Mouse (Mus musculus) lung, adult 2 months (tissue): Measurements from ENCODE around the gene 2900011O08Rik. TPM values are rescaled to one million over a fixed set of nuclear protein-coding genes. Genes with fewer than 3 reads are reported as not detected.
"Not testable (repeated sequence)": the region's sequence is repeated elsewhere in the genome, so short reads cannot be mapped to it uniquely, and the experiment has no call there.

ENCODE experiments used
- DNase-seq: peaks from one replicate; pipeline ENCODE4 v3.0.0; 2022
- H3K4me1 ChIP-seq: fragments of 200-500 bp; 2 replicates; pipeline ENCODE4 v1.6.1; 2011; ENCODE audit warnings: low read length; ENCODE audit not compliant: control insufficient read depth, insufficient read depth
- H3K4me3 ChIP-seq: fragments of 200-500 bp; replicated peaks from 2 replicates; pipeline ENCODE3; 2011; ENCODE audit warnings: low read depth, mild to moderate bottlenecking, control low read depth, low read length; ENCODE audit errors: extremely low read depth
- CTCF ChIP-seq: fragments of 200-500 bp; IDR thresholded peaks from 2 replicates; pipeline ENCODE4 v1.5.1; 2011; ENCODE audit warnings: mild to moderate bottlenecking, low read length, control low read depth; ENCODE audit not compliant: insufficient read depth
- POLR2A ChIP-seq: fragments of 200-500 bp; IDR thresholded peaks from 2 replicates; pipeline ENCODE4 v1.6.1; 2011; ENCODE audit warnings: low read depth, mild to moderate bottlenecking, control low read depth, low read length, borderline replicate concordance; ENCODE audit errors: extremely low read depth
- WGBS: fragments of 180-500 bp; shearing (Covaris S2); methylation state at CpG from one replicate; pipeline ENCODE4 v1.1.7; 2018; 5-methylcytosine and 5-hydroxymethylcytosine counted together
- polyA plus RNA-seq: library from polyadenylated mRNA; depleted of rRNA; stranded (reverse); fragments of >200 nt; gene quantifications from 2 replicates; pipeline ENCODE4 v1.2.3, GENCODE M21; 2012

The 2900011O08Rik gene
- polyA plus RNA-seq, 1 experiment = 0.20 TPM

DNA sequence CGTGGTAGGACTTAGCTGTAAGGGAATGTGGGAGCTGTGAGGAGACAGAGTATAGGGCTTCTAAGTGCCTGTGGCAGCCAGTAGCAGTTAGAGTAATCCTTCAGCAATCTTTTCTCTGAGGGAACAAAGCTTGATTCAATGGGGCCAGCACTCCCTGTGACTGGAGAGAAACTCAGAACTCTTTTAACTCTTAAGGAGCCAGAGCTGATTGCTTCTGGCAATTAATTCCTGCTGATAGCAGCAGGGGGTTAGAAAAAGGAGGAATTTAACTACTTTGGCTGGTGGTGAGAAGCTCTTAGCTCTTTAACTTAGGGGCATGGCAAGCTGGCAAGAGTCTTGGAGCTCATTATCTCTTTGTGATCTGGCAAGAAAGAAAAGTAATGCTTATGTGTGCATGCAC, 72.1 kb downstream of the 2900011O08Rik start:
- DNase-seq = no peak
- Histone ChIP-seq H3K4me1 (no peaks in the 10 kb centered on the region), H3K4me3 (no peak overlapping the region)
- TF ChIP-seq CTCF = no peak
- no peak for TF ChIP-seq POLR2A
- 38% methylated on average over 1 of the region's 1 CpGs for WGBS

- H3K4me3 ChIP-seq = no peak overlapping the region
- no peak for TF ChIP-seq POLR2A
- TF ChIP-seq CTCF = no peak
- WGBS = 40% methylated on average over 1 of the region's 1 CpGs
- no peaks in the 10 kb centered on the region for H3K4me1 ChIP-seq
- DNase-seq = no peak
These were observed 72.9 kb downstream of the 2900011O08Rik start for GRCm38 (mm10) chr16:14059118-14059854.

- H3K4me3 ChIP-seq = no peak overlapping the region
- no peak for TF ChIP-seq CTCF
- TF ChIP-seq POLR2A = no peak
- no peaks in the 10 kb centered on the region for H3K4me1 ChIP-seq
- WGBS = 71% methylated on average over 5 of the region's 5 CpGs
- DNase-seq = no peak
These were observed 73.5 kb downstream of the 2900011O08Rik start for GRCm38 (mm10) chr16:14059869-14060268.

- WGBS = 85% methylated on average over 4 of the region's 4 CpGs
- not testable (repeated sequence) for DNase-seq, H3K4me1 ChIP-seq, H3K4me3 ChIP-seq
These were observed 80.2 kb downstream of the 2900011O08Rik start for GRCm38 (mm10) chr16:14066571-14066970.

DNA sequence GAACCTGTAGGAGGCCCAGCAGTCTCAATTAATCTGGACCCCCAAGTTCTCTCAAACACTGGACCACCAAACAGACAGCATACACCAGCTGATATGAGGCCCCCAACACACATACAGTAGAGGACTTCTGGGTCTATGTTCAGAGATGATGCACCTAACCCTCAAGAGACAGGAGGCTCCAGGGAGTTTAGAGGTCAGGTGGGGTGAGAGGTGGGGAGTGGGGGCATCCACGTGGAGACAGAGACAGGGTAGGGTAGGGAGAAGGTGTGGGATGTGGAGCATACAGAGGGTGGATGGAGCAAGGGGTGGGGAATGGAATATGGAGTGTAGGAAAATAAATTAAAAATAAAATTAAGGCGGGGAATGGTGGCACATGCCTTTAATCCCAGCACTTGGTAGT, 82.3 kb downstream of the 2900011O08Rik start:
- not testable (repeated sequence) for H3K4me1 ChIP-seq, DNase-seq, H3K4me3 ChIP-seq
- 74% methylated on average over 2 of the region's 2 CpGs for WGBS

DNA sequence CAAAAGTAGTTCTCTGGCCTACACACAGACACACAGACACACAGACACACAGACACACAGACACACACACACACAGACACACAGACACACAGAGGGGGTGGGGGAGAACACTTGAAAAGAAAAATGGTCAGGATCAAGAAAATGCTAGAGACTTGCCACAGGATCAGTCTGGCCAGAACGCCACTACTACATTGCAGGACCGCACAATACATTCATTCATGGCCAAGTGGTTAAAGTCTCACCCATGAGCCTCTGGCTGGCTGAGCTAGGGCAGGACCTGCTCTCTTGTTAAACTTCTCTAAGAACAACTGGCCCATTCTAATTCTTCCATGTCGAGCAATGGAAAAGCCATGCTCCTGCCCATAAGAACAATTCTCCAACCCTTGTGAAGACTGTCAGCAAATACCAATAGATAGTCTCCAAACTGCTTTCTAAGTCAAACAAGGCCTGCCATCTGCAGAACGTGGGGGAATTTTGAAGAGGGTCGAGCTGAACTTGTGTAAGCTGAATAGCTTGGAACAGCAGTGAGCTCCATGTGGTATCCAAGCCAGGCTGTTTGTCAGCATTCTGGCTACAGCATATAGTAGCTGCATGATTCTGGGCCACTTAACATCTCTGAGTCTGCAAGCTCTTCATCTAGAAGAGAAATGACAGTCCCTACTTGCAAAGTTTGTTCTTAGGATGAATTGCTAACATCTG, 84.2 kb downstream of the 2900011O08Rik start:
- no peaks in the 10 kb centered on the region for H3K4me1 ChIP-seq
- TF ChIP-seq CTCF = no peak
- no peak overlapping the region for H3K4me3 ChIP-seq
- 65% methylated on average over 5 of the region's 5 CpGs for WGBS
- DNase-seq = no peak

DNA sequence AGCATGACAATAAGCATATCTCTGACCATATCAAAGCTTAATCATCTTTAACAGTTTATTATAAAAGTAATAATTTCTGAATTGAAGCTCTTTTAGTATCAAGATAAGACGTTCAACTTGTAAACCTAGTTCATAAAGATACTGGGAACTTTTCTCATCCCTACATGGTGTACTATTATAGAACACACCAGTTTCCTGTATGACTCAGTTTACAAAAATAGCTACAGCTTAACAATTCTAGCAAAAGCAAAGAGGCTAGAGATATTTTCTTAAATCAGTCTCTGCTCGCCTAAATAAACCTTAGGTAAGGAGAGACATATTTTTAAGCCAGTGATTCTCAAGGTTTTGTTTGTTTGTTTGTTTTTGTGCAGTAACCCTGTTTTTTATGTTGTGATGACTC, 96.5 kb downstream of the 2900011O08Rik start:
- Histone ChIP-seq H3K4me1 (no peaks in the 10 kb centered on the region), H3K4me3 (no peak overlapping the region)
- TF ChIP-seq POLR2A = no peak
- TF ChIP-seq CTCF = no peak
- 58% methylated on average over 2 of the region's 2 CpGs for WGBS
- no peak for DNase-seq

DNA sequence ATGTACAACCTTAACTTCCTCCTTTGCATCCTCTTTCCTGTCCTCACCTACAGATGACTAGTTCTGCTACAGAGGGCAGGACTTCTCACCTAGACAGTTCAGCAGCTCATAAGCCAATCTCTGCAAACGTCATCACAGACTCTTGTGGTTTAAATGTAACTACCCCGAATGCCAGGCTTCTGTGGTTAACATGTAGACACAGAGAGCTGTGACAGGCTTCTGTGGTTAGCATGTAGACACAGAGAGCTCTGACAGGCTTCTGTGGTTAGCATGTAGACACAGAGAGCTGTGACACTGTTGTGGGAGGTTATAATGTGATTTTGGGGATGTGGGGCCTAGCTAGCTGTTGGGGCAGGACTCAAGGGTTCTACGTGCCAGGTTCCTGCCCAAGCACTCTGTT, 101.8 kb downstream of the 2900011O08Rik start:
- 57% methylated on average over 3 of the region's 3 CpGs for WGBS
- no peak for TF ChIP-seq POLR2A
- TF ChIP-seq CTCF = no peak
- DNase-seq = no peak

GRCm38 (mm10) chr16:14089296-14089695, 102.9 kb downstream of the 2900011O08Rik start:
- no peak for DNase-seq
- WGBS = 72% methylated on average over 3 of the region's 3 CpGs
- Histone ChIP-seq H3K4me1 (no peaks in the 10 kb centered on the region), H3K4me3 (no peak overlapping the region)
- TF ChIP-seq POLR2A = no peak

More for the DNA sequence above, 101.8 kb downstream of the 2900011O08Rik start:
- Histone ChIP-seq H3K4me1 (no peaks in the 10 kb centered on the region), H3K4me3 (no peak overlapping the region)

DNA sequence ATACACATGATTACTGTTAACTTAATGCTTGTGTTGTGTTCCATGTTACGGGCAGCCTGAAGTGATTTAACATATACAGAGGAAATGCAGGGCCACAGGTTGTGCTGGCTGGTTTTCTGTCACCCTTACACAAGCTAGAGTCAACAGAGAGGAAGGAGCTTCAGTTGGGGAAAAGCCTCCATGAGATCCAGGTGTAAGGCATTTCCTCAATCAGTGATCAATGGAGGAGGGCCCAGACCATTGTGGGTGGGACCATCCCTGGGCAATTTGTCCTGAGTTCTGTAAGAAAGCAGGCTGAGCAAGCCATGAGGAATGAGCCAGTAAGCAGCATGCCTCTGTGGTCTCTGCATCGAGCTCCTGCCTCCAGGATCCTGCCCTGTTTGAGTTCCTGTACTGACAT, 105.4 kb downstream of the 2900011O08Rik start:
- no peak for DNase-seq
- H3K4me1 ChIP-seq = no peaks in the 10 kb centered on the region
- WGBS = 66% methylated on average over 2 of the region's 2 CpGs
- no peak overlapping the region for H3K4me3 ChIP-seq
- no peak for TF ChIP-seq POLR2A
- TF ChIP-seq CTCF = no peak

DNA sequence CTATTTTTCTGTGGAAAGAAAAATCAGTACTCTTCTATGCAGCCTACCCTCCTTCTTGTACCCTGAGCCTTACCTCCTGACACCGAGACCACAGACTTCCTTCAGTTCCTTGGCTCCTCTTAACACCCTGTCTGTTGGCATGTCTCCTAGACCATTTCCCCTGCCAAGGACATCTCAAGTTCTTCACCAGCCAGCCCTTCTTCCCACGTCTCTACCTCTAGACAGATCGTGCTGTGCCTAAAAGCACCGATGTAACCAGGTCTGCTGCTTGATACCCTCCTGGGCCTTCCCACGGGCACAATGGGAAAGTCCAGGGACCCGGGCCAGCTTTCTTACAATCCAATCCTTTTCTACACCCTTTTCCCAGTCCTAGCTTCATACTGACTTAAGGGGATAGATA, 119.5 kb downstream of the 2900011O08Rik start:
- Histone ChIP-seq H3K4me1 (no peaks in the 10 kb centered on the region), H3K4me3 (no peak overlapping the region)
- 81% methylated on average over 6 of the region's 6 CpGs for WGBS
- TF ChIP-seq POLR2A (no peak), CTCF (no peak)
- DNase-seq = no peak
